Mouse (Mus musculus) testis, postnatal 14 days (tissue): Measurements from ENCODE around the gene Prtg.

Experiments used
- DNase-seq: peaks from one replicate; pipeline ENCODE4 v3.0.0; 2021; ENCODE audit warnings: low spot score

Gene Prtg

DNA sequence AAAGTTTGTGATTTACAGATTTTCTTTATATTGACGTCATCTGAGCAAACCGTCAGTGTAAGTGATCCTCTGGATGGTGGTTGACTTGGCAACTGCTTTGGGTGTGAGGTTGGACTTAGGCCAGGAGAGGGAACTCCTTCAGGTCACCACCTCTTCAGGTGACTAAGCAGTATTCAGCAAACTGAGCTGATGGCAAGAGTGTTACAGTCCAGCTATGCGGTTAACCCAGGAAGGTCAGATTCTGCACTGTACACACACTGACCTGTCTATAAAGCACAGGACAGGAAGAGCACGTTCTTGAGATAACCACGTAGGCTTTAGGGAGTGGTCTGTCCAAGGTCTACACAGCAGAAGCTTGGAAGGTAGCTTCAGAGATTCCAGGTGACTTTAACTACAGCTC is 3.9 kb downstream of the Prtg start:
- DNase-seq = no peak

DNA sequence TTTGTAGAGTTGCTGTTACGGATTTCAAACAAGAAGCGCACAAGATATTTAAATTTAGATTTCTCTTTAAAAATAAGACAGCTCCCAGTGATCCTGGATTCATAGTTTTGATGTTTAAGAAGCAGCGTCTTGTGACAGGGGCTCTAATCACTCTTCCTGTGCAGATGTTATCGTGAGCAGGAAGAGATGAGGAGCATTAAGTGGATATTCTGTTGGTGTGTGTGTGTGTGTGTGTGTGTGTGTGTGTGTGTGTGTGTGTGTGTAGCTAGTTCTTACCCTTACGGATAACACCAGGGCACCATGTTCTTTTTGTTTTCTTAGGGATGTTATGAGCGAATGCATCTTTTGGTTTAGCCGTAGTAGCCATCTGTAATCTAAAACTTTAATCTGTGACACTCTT is 5.4 kb downstream of the Prtg start:
- no peak for DNase-seq

DNA sequence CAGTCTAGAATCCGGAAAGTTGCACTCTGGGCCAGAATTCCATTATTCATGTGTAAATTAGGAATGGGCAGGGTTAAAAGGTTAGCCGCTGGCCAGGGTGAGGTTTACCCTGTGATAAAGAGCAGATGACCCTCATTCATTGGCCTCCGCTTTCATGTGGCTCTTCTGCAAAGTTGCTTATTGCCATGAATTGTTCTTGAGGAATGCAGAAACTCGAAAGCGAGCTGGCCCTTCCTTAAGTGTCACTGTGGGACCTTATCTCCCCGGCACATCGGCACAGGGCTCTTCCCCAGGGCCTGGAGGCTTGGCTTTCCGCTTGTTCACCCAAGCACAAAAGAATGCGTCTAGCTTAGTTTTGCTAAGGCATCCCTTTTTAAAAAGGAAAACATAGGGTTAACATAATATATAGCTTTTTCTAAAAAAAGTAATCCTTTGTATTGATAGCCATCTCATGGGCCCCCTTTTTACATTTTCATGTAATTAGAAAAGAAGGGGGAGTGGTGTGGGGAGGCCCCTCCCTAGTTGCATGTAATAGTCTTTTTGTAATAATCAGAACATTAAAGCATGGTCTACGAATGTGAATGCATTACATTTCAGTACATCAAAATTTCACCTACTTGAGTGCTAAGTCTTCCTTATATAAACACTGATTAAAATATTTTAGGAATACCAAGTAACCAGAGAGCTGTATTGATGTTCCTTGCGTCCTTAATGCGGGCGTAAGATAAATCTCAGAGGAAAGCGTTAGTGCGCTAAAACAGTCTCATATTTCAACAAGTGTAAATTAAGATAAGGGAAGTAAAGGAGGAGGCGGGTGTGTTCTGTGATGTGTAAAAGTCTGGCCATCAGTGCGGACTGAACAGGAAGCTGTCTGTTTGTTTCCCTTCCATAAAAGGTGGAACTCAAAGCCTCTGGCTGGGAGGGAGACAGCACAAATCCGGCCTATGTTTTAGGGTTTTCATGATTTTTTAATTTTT is 6.2 kb downstream of the Prtg start:
- DNase-seq = no peak

DNA sequence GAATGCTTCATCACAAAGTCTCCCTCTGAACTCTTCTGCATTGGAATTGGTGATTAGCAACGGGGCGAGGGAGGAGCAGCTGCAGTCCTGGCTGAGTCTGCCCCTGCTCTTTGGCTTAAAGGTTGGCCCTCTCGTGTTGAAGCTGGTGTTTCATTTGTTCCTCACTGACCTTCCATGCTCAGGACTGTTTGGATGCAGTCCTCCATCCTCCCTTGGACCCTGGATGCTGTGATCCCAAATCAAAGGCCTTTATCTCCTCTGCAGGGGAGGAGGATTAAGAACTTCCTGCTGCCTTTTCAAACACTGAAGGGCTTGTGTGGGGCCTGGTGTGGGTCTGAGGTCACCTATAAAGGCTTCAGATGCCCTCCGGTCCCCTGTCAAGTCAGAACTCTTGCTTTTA is 18.8 kb downstream of the Prtg start:
- no peak for DNase-seq

DNA sequence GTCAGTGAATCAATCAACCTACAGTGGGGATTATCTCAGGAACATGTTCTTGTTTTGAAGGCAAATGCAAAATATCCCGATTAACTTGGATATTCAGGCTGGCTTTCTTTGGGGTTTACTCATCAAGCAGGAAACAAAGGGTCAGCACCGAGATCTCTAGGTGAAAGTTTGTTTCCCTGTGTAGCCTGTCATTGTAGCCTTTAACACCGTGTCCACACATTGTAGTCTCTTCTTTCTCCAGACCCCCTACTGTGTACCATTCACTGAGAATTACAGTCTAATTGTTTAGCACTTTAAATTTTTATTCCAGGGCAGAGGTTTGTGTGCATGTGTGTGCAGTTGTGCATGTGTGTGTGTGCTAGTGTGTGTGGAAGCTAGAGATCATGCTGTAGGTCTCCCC is 19.3 kb downstream of the Prtg start:
- no peak for DNase-seq

DNA sequence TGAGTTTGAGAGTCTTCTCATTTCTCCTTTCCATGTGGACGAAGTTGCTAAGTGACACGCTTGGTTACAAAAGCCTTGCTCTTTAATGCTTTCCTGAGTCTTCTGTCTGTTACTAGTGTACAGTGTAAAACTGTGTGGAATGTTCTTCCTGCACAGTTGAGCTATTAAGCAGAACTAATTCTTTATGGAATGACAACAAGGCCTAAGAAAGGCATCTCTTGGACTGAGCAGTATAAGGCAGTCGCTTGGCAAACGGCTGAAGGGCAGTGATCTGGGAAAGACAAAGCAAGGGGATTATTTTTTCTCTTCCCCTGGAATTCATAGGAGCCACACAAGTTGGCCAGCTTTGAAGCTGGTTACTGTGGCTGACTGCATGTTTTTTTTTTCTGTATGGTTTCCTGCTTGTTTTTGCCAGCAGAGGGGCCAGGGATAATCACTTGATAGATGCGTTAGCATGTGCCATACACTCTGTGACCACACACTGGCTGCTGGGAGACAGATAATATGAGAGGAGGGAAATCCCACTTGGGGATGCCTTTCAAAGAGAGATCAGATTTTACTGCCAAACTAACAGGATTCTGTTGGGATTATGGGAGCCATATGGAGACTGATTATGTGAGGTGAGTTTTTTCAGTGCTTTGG is 22.1 kb downstream of the Prtg start:
- no peak for DNase-seq

DNA sequence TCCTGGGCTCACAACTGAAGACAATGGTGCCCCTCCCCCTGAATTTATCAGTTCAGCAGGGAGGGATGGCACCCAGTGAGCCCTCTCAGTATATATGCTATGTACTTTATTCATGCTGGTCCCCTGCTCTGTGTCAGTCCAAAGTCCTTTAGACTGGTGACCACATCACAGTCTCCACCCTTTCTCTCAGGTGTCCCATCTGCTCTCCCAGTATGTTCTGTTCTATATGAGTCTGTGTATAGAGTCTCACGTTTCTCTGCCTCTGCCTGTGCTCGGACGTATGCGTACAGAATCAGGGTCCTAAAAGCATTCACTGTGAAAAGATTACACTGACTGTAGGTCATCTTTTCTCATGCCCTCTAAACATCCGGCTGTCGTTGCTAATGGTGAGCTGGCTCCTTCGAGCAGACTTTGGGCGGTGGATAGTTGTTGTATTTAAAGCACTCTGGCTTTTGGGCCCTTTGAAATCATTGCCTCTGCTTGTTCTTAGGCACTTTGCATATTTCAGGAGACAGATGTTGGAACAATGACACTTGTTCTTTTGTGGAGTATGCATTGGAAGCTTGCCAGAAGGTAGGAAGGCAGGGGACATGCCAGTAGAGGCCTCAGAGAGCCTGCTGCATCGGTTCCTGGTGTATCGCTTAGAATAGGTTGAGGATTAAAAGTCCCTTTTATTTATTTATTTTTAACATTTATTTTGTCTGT is 27.5 kb downstream of the Prtg start:
- no peak for DNase-seq

DNA sequence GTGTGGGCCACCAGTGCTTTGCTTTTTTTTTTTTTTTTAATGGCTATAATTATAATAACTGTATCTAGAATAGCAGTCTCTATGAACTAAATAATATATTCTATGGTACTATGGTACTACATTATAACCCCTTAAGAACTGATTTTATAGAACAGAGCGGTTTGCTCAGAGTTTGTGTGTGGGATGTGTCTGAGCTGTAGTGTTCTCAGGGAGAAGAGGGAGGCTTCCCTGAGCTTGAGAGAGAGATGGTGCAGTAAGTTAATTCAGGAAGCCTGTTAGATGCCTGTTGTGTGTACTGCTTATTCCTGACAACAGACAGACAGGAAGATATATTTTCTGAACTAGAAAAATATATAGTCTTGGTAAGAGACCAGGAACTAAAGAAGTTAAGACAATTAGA is 28.3 kb downstream of the Prtg start:
- DNase-seq = no peak

DNA sequence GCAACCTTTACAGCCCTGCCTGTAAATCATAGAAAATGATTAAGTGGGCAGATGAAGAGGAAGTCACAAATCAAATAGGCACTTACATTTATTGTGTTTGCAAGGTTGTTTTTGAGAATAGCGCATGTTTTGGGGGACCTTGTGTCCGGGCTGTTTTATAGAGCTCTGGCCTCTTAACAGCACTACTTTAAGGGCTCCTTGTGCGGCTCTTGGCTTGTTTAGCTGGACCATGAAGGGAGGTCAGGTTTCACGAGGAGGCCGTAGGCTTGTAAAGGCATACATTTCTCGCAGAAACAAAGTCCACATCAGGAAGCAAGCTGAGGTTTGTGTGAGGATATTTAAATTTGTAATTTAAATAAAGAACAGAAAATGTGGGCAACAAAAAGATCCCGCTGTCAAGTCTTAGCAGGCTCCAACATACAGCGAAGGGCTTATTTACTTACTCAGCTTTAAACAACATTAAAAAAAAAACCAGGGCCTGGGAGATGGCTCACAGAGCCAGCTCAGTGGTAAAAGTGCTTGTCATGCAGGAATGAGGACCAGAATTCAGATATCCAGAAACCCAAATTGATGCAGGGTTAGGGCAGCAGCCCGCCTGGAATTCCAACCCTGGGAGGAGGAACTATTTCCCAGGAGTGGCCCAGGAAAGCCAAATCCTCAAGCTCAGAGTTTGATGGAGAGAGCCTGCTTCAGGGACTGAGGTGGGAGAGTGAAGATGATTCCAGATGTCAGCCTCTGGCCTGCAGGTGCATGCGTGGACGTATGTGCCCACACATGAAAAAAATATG is 30.2 kb downstream of the Prtg start:
- no peak for DNase-seq

DNA sequence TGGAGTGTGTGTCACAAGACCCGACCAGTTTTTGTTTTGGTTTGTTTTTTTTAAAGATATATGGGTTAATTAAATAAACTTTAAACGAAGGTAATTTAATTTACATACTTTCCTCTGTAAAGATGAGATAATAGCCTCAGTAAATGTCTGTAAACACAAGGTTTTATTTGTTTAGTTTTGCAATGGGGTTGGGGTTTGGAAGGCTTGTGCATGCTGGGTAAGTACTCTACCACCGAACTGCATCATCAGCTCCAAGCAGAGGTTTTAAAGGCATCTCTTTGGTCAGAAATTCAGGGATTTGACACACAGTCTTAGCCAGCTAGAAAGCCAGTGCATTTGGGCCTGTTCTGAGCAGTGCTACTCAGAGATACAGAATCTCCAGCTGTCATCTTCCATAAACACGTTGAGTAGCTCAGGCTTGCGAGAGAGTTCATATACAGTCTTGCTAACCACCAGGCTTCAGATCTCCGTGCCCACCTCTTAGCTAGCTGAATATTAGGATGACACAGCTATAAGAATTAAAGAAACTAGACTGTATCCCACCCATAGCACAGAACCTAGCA is 31.0 kb downstream of the Prtg start:
- no peak for DNase-seq

DNA sequence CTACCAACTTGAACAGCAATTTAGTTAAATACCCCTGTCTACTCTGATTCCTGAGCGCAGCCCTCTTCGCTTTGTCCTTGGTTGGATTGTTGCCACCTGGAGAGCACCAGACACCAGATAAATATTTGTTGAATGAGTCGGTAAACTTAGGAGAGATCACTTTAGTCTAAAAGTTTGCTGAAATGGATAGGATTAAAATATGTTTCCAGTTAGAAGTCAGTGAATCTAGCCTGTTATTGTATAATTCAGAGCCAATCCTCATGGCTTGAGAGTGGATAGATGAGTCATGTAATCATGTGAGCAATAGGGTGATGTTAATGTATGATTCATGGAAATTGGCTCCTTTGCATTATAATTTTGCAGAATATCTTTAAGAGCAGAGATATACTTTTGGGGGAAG is 31.6 kb downstream of the Prtg start:
- no peak for DNase-seq

DNA sequence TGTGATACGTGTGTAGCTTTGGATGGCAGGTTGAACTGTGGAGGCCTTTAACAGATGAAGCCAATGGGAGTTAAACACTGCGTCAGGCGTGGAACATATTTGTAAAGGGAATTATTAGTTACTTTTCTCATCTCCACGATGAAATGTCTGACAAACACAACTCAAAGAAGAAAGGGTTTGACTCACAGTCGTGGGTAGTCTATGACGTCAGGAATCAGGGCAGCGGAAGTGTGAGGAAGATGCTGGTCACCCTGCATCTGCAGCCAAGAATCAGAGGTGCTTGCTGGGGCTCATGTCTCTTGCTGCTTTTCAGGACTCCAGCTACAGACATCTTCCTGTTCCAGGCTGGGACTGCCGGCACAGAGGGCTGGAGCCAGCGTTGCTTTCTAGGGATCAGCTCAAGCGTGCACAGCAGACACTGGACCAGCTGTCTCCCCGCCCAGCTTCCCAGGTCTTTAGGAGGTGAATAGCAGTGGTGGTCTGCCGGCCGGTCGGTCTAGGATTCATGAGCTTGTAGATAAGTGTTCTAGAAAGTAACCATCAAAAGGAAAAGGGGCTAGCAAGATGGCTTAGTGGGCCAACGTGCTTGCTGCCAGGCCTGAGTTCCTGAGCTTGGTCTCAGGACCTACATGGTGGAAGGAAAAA is 32.8 kb downstream of the Prtg start:
- DNase-seq = no peak

DNA sequence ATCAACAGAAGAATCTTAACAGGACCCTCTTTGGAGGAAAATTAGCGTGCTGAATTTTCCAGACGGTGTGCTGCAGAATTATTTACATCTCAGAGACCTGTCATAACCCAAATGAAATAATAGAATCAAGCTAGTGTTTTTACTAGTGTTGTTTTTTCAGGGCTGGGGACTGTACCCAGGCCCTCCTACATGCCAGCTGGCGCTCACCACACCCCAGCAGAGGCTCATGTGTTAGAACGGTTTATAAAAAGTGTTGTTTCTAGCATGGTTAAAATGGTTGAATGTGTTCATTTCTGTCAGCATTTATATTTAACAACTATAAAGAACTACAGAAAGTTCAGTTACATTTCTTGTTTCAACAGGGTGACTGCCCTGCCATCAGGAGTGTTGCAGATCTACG is 37.8 kb downstream of the Prtg start:
- no peak for DNase-seq

DNA sequence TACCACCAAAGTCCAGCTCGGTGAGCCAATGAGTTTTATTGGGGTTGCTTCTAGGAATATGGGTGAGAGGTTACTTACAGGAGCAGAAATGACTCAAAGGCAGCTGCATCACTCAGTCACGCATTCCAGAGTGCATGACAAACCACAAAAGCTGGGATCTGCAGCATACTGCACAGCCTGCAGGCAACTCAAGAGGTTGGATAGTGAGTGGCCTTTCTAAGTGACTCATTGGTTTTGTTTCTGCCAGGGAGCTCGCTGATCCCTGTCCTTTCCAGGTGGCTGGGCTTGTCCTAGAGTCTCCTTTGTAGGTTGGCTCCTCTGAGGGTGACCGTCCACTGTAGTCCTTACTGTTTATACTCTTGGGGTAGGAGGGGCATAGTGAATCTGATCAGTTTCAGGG is 39.5 kb downstream of the Prtg start:
- DNase-seq = no peak

DNA sequence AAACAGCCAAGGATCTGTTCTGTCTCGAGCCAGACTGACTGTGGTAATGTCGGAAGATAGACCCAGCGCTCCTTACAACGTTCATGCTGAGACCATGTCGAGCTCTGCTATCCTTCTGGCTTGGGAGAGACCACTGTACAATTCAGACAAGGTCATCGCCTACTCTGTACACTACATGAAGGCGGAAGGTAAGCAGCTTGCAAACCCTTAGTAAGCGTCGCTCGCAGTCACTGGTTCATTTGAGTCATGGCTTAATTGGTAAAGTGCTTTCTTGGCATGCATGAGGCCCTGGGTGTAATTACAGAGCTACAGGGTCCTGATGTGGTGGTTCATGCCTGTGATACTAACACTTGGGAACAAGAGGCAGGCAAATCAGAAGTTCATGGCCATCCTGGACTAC is 44.9 kb downstream of the Prtg start:
- no peak for DNase-seq

DNA sequence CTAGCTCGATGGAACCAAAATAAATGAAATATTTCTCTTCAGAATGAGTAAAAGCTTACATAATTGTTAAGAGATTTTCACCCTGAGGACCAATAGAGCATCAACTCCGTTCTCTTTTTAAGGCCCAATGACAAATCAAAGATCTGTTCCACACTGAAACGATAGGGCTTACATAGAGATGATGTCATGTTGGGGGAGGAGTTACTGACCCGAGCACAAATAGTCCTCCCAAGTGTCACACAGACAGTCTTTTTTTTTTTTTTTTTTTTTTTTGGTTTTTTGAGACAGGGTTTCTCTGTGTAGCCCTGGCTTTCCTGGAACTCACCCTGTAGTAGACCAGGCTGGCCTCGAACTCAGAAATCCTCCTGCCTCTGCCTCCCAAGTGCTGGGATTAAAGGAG is 45.3 kb downstream of the Prtg start:
- no peak for DNase-seq

DNA sequence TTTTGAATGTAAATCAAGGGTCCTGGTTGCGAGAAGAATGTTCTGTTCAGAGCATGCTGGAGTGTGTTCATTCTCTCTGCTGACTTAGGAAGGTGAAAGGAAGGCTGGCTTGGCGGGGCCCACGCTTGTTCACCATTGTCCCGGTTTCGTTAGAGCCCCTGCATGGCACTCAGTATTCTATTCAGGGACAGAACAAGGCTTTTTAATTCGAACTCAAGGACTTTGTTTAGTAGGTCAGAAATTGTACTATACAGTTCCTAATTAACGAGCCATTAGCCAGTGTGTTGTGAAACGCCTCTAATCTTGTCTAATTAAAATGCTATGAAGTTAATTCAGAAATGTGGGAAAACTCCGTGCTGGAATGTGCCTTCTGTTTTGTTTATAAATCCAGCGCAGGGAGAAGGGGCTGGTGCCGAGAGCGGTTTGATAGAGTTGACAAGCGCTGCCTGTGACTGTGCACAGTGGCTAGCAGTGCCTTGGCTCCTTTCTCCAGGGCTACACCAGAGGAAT is 47.1 kb downstream of the Prtg start:
- DNase-seq = no peak

DNA sequence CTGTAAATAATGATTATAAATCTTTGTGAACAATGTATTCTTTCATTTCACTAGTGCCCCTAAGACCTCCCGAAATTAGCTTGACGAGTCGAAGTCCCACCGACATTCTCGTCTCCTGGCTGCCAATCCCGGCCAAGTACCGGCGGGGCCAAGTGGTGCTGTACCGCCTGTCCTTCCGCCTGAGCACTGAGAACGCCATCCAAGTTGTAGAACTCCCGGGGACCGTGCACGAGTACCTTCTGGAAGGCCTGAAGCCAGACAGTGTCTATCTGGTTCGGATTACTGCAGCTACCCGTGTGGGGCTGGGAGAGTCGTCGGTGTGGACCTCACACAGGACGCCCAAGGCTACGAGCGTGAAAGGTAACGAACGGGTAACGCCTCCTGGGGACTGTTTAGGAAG is 50.0 kb downstream of the Prtg start:
- no peak for DNase-seq

DNA sequence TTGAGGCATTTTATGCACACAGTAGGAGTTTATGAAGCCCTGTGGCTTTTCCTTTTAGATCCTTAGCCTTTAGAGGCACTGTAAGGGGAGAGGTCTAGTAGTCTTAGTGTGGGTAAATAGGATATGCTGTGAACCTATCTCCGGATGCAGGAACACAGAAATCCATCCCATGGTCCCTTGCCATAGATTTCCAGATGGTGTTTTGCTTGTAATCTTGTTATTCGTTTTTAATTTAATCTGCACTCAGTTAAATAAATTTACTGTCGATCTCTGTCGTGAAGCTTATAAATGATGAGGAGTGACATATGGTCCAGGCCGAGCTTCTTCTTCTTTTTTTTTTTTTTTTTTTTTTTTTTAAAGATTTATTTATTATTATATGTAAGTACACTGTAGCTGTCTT is 54.1 kb downstream of the Prtg start:
- DNase-seq = no peak

DNA sequence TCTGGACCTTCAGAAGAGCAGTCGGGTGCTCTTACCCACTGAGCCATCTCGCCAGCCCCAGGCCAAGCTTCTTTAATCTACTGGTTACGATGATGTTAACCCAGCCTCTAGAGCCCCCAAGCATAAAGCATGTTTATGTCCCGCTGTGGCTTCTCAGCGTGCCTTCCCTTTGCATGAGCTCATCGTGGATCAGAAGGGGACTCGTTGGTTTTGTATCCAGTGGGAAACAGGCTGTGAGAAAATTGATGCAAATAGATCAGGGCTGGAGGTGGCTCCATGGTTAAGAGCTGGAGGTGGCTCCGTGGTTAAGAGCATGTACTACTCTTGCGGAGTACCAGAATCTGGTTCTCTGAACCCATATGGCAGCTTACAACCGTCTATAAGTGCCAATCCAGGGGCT is 54.6 kb downstream of the Prtg start:
- no peak for DNase-seq

DNA sequence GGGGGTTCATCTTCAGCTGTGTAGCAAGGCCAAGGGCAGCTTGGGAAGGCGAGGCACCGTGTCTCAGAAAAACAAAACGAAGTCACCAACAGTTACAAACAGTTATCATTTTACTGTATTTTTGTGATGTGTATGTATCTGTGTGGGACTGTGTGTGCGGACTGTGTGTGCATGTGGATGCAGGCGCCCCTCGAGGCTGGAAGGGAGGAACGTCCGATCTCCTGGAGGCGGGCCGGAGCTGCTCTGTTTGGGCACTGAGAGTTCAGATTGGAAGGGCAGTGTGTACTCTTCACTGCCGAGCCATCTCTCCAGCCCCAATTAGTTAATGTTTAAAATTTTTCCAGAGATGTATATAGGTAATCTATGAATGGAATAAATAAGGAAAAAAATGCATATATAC is 55.5 kb downstream of the Prtg start:
- no peak for DNase-seq
